Mouse (Mus musculus) thymus, adult 2 months (tissue): ENCODE data around the gene Mmp14.

Experiments
- CTCF ChIP-seq: fragments of 200-500 bp; IDR thresholded peaks from 2 replicates; pipeline ENCODE4 v1.5.1; 2012; ENCODE audit warnings: mild to moderate bottlenecking, control low read depth, low read length, moderate library complexity, borderline replicate concordance; ENCODE audit not compliant: control insufficient read depth, poor library complexity, insufficient read depth; ENCODE audit errors: extremely low read depth
- POLR2A ChIP-seq: fragments of 200-500 bp; IDR thresholded peaks from 2 replicates; pipeline ENCODE4 v1.6.1; 2012; ENCODE audit warnings: mild to moderate bottlenecking, low read length, control low read depth, moderate library complexity; ENCODE audit not compliant: control insufficient read depth, poor library complexity, insufficient read depth; ENCODE audit errors: extremely low read depth

DNA sequence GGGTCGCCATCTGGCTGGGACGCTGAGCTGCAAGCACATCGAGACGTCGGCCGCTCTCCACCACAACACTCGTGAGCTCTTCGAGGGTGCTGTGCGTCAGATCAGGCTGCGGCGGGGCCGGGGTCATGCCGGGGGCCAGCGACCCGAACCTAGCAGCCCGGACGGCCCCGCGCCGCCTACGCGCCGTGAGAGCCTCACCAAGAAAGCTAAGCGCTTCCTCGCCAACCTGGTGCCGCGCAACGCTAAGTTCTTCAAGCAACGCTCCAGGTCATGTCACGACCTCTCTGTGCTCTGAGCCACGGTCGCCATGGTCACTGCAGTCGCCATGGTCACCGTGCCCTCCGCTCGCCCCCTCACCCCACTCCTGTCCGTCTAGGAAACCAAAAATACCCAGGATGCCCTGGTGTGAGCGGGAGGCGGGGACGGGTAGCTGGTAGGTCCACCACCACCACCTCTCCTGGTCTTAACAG, 48.1 kb downstream of the Mmp14 start:
- TF ChIP-seq CTCF (no peak), POLR2A (no peak)
